Mouse (Mus musculus) spleen, postnatal 4 days (tissue): ENCODE results near the gene Asic2.

Source experiments
- DNase-seq, 2 experiments: peaks; one replicate each; pipeline ENCODE4 v3.0.0; 2022; ENCODE audit warnings: low spot score in 2 of 2

Asic2 gene

GRCm38 (mm10) chr11:81845010-81845685, 123.1 kb downstream of the Asic2 start:
- DNase-seq: no peak

GRCm38 (mm10) chr11:81841001-81841400, 127.3 kb downstream of the Asic2 start:
- no peak for DNase-seq

GRCm38 (mm10) chr11:81838426-81838825, 129.8 kb downstream of the Asic2 start:
- DNase-seq: no peak

- DNase-seq: no peak
Measured at GRCm38 (mm10) chr11:81832381-81832780, 135.9 kb downstream of the Asic2 start.

GRCm38 (mm10) chr11:81816531-81816930, 151.7 kb downstream of the Asic2 start:
- DNase-seq: no peak

GRCm38 (mm10) chr11:81814816-81815215, 153.4 kb downstream of the Asic2 start:
- no peak for DNase-seq

- no peak for DNase-seq
Measured at GRCm38 (mm10) chr11:81806905-81807659, 161.2 kb downstream of the Asic2 start.

- DNase-seq: no peak
Measured at GRCm38 (mm10) chr11:81803544-81803943, 164.7 kb downstream of the Asic2 start.

- no peak for DNase-seq
Measured at GRCm38 (mm10) chr11:81802614-81803013, 165.6 kb downstream of the Asic2 start.

- DNase-seq: no peak
Measured at GRCm38 (mm10) chr11:81800899-81801298, 167.4 kb downstream of the Asic2 start.

GRCm38 (mm10) chr11:81793588-81793987, 174.7 kb downstream of the Asic2 start:
- DNase-seq: no peak

- DNase-seq: no peak
Measured at GRCm38 (mm10) chr11:81791579-81791978, 176.7 kb downstream of the Asic2 start.

- DNase-seq: no peak
Measured at GRCm38 (mm10) chr11:81780596-81780995, 187.7 kb downstream of the Asic2 start.

GRCm38 (mm10) chr11:81779881-81780280, 188.4 kb downstream of the Asic2 start:
- DNase-seq: no peak

- DNase-seq: no peak
Measured at GRCm38 (mm10) chr11:81771195-81771895, 196.9 kb downstream of the Asic2 start.

- DNase-seq: no peak
Measured at GRCm38 (mm10) chr11:81769691-81770260, 198.5 kb downstream of the Asic2 start.

- no peak for DNase-seq
Measured at GRCm38 (mm10) chr11:81768305-81768704, 200.0 kb downstream of the Asic2 start.

GRCm38 (mm10) chr11:81767781-81768180, 200.5 kb downstream of the Asic2 start:
- no peak for DNase-seq

GRCm38 (mm10) chr11:81765288-81765687, 203.0 kb downstream of the Asic2 start:
- DNase-seq: no peak

GRCm38 (mm10) chr11:81764778-81765177, 203.5 kb downstream of the Asic2 start:
- no peak for DNase-seq

- no peak for DNase-seq
Measured at GRCm38 (mm10) chr11:81757221-81757620, 211.0 kb downstream of the Asic2 start.

- no peak for DNase-seq
Measured at GRCm38 (mm10) chr11:81750876-81751275, 217.4 kb downstream of the Asic2 start.
